Mouse (Mus musculus) liver, embryonic 11.5 days (tissue): ENCODE data around the gene Id1. TPM values are rescaled to one million over a fixed set of nuclear protein-coding genes. Genes with fewer than 3 reads are reported as not detected.

Experiments used
- ATAC-seq: fragments of 200-750 bp; cut with Nextera tagmentation; replicated peaks from 2 replicates; pipeline ENCODE4 v1.8.0; 2017; ENCODE audit warnings: moderate number of reproducible peaks, mild to moderate bottlenecking, moderate TSS enrichment, moderate library complexity; ENCODE audit not compliant: low FRiP score
- DNase-seq: peaks from one replicate; pipeline ENCODE4 v3.0.0-alpha.2; 2017; ENCODE audit warnings: low spot score
- H3K27ac ChIP-seq: fragments of 300-500 bp; sonication (generic); 2 replicates; pipeline ENCODE4 v1.5.1; 2014; ENCODE audit warnings: mild to moderate bottlenecking, low read depth, low read length, control low read depth
- H3K27me3 ChIP-seq: fragments of 300-500 bp; sonication (generic); replicated peaks from 2 replicates; pipeline ENCODE4 v1.6.1; 2014; ENCODE audit warnings: low read length, mixed read lengths; ENCODE audit not compliant: control insufficient read depth, insufficient read depth
- H3K36me3 ChIP-seq: fragments of 300-500 bp; sonication (generic); 2 replicates; pipeline ENCODE4 v1.6.1; 2014; ENCODE audit warnings: mild to moderate bottlenecking, low read length, moderate library complexity, mixed read lengths; ENCODE audit not compliant: control insufficient read depth, insufficient read depth
- H3K4me1 ChIP-seq: fragments of 300-500 bp; sonication (generic); replicated peaks from 2 replicates; pipeline ENCODE4 v1.6.1; 2014; ENCODE audit warnings: low read length, mixed read lengths; ENCODE audit not compliant: control insufficient read depth, insufficient read depth
- H3K4me2 ChIP-seq: fragments of 300-500 bp; sonication (generic); 2 replicates; pipeline ENCODE4 v1.6.1; 2014; ENCODE audit warnings: mild to moderate bottlenecking, control low read depth, moderate library complexity
- H3K4me3 ChIP-seq: fragments of 300-500 bp; sonication (generic); 2 replicates; pipeline ENCODE4 v1.5.1; 2014; ENCODE audit warnings: low read depth, low read length, control low read depth
- H3K9ac ChIP-seq: fragments of 300-500 bp; sonication (generic); 2 replicates; pipeline ENCODE4 v1.6.1; 2014; ENCODE audit warnings: low read depth, low read length, control low read depth
- H3K9me3 ChIP-seq: fragments of 300-500 bp; sonication (generic); 2 replicates; pipeline ENCODE4 v1.6.1; 2016; ENCODE audit warnings: low read length, inconsistent platforms, mixed read lengths; ENCODE audit not compliant: control insufficient read depth
- WGBS: fragments of 180-500 bp; shearing (Covaris S2); extraction: QIAGEN DNeasy Blood & Tissue Kit; methylation state at CpG from one replicate; pipeline ENCODE4 v1.1.7; 2014; 5-methylcytosine and 5-hydroxymethylcytosine counted together
- polyA plus RNA-seq: library from polyadenylated mRNA; unstranded; fragments of >200 nt; fragmentation: Nextera tagmentation; extraction: Ambion mirVana; gene quantifications from 2 replicates; pipeline ENCODE4 v1.2.1, GENCODE M21; 2014

Gene Id1
- polyA plus RNA-seq, 1 experiment from 2014 or later: 56.3 TPM

DNA sequence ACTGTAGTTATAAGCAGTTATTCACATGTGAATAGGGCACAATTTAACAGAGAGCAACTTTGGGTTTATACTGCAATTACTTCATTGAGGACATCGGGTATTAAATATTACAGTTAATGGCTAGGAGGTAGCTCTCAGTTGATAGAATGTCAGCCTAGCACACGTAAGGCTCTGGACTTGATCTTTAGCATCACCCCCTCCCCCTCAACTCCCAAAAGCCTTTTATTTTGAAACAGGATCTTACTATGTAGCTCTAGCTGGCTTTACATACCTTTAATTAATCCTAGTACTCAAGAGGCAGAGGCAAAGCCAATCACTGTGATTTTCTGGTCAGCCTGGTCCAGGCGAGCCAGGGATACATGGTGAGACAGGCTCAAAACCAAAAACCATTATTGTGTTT lies 41.0 kb downstream of the Id1 start:
- Histone ChIP-seq H3K4me2 (no peak overlapping the region), H3K9me3 (no peaks in the 10 kb centered on the region), H3K4me1 (0 out of 2 replicates have a peak, but pooled peaks cover 2% of the 10 kb centered on the region), H3K36me3 (no peaks in the 10 kb centered on the region; the same call in 1 of the 2 replicates), H3K4me3 (no peak overlapping the region), H3K9ac (no peak overlapping the region), H3K27me3 (no peaks in the 10 kb centered on the region), H3K27ac (no peak overlapping the region)
- DNase-seq: no peak
- WGBS: 90% methylated on average over 3 of the region's 3 CpGs
- no peak for ATAC-seq

- no peaks in the 10 kb centered on the region for H3K27me3 ChIP-seq
- H3K27ac ChIP-seq: no peak overlapping the region
- DNase-seq: no peak
- WGBS: 86% methylated on average over 2 of the region's 2 CpGs
- ATAC-seq: no peak
- H3K4me1 ChIP-seq: peaks cover 19% of the 10 kb centered on the region
- no peaks in the 10 kb centered on the region; the same call in 1 of the 2 replicates for H3K36me3 ChIP-seq
- no peak overlapping the region for H3K4me3 ChIP-seq
- no peak overlapping the region for H3K4me2 ChIP-seq
- no peak overlapping the region for H3K9ac ChIP-seq
- no peaks in the 10 kb centered on the region for H3K9me3 ChIP-seq
Observed at GRCm38 (mm10) chr2:152780466-152780865, 44.4 kb downstream of the Id1 start.

DNA sequence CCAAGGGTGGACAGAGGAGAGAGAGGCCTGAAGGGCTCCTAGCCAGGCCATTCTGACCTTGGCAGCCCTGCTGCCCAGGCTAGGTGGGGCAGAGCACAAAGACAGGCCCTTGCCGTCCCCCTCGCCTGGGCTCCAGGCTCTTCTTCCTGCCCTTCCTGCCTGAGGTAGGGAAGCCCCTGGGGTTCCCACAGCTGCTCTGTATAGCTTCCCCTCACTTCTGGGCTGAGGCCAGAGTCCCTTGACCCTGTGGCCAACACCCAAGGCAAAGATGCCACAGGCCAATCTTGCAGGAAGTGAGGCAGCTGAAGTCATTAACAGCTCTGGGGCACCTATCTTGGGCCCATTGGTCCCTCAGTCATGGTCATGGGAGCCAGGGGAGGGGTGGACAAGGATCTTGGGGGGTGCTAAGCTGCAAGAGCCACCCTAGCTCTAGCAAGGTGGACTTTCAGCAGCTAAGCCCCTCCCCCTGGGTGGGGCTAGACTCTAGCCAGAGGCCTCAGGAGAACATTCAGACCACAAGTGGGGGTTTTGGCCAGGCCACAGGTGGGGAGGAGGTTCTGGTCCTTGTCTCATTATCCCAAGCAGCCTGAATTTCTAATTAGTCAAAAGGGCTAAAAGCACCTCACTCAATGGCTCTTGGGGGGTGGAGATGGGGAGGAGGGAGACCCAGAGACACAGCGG lies 45.1 kb downstream of the Id1 start:
- WGBS: 78% methylated on average over 3 of the region's 3 CpGs
- Histone ChIP-seq H3K9me3 (no peaks in the 10 kb centered on the region), H3K4me1 (peaks cover 26% of the 10 kb centered on the region), H3K36me3 (no peaks in the 10 kb centered on the region; the same call in 1 of the 2 replicates), H3K9ac (no peak overlapping the region), H3K4me2 (no peak overlapping the region), H3K4me3 (no peak overlapping the region), H3K27me3 (no peaks in the 10 kb centered on the region), H3K27ac (no peak overlapping the region)
- DNase-seq (no peak), ATAC-seq (no peak)

DNA sequence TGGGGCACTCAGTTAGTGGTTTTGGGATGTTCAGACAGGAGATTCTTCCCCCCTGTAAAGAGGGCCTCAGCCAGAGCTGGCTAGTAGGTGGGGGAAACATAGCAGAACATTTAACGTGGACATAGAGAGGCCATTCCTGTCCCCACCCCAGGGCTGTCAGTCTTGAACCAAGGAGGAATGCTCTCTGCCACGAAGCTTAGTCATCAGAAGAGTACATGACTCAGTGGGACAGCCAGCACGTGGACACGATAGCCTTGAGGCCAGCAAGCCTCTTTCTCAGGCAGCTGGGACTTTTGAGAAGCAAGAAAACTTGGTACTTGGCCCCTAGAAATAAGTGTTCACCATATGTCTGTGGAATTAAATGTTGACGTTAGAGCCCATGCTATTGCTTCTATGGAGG lies 46.6 kb downstream of the Id1 start:
- WGBS: 55% methylated on average over 5 of the region's 5 CpGs
- H3K4me1 ChIP-seq: peaks cover 38% of the 10 kb centered on the region
- H3K4me3 ChIP-seq: no peak overlapping the region
- no peaks in the 10 kb centered on the region for H3K9me3 ChIP-seq
- H3K36me3 ChIP-seq: no peaks in the 10 kb centered on the region; the same call in 1 of the 2 replicates
- H3K27me3 ChIP-seq: no peaks in the 10 kb centered on the region
- H3K9ac ChIP-seq: no peak overlapping the region
- H3K27ac ChIP-seq: no peak overlapping the region
- H3K4me2 ChIP-seq: no peak overlapping the region
- ATAC-seq (no peak), DNase-seq (no peak)

DNA sequence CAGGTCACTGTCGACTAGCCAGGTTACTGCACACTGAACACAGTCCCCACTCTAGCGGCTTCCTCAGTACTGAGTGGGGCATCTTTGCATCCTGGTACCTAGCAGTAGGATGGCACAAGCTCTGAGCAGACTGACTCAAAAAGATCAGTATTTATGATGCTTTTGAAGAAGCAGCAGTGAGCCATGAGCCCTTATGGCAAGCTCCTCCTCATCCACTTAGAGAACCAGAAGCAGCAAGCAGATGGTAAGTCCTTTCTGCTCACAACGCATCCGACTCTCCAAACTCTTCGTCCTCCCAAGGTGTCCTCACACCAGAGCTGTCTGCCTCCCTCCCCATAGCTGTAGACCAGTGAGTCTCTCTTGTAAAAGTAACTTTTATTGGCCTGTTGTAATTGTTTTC lies 47.2 kb downstream of the Id1 start:
- Histone ChIP-seq H3K4me3 (no peak overlapping the region), H3K27me3 (no peaks in the 10 kb centered on the region), H3K4me1 (peaks cover 43% of the 10 kb centered on the region), H3K9ac (no peak overlapping the region), H3K27ac (no peak overlapping the region), H3K4me2 (no peak overlapping the region), H3K36me3 (no peaks in the 10 kb centered on the region; the same call in 1 of the 2 replicates), H3K9me3 (no peaks in the 10 kb centered on the region)
- ATAC-seq: no peak
- 79% methylated on average over 5 of the region's 5 CpGs for WGBS
- DNase-seq: no peak

DNA sequence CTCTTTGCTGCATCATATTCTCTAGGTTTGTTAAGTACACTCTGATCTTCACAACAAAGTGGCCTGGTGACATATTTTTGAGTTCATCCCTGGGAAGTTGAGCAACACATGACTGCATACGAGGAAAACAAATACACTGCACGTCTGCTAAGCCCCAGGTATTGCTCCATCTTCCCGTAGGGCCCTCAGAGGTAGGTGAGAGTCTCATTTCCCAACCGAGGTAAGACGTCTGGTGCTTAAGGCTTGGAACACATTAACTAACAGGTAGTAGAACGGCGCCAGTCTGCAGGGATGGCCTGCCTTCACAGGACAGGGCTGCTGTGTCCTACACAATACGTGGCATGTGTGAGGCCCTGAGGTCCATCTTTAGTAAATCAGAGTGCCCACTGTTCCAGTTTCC lies 48.6 kb downstream of the Id1 start:
- H3K4me1 ChIP-seq: peaks cover 55% of the 10 kb centered on the region
- H3K4me2 ChIP-seq: no peak overlapping the region
- H3K4me3 ChIP-seq: no peak overlapping the region
- DNase-seq (no peak), ATAC-seq (no peak)
- no peaks in the 10 kb centered on the region for H3K36me3 ChIP-seq
- no peak overlapping the region; the same call in 1 of the 2 replicates for H3K27ac ChIP-seq
- WGBS: 91% methylated on average over 8 of the region's 8 CpGs
- H3K27me3 ChIP-seq: no peaks in the 10 kb centered on the region
- H3K9me3 ChIP-seq: no peaks in the 10 kb centered on the region
- no peak overlapping the region for H3K9ac ChIP-seq

DNA sequence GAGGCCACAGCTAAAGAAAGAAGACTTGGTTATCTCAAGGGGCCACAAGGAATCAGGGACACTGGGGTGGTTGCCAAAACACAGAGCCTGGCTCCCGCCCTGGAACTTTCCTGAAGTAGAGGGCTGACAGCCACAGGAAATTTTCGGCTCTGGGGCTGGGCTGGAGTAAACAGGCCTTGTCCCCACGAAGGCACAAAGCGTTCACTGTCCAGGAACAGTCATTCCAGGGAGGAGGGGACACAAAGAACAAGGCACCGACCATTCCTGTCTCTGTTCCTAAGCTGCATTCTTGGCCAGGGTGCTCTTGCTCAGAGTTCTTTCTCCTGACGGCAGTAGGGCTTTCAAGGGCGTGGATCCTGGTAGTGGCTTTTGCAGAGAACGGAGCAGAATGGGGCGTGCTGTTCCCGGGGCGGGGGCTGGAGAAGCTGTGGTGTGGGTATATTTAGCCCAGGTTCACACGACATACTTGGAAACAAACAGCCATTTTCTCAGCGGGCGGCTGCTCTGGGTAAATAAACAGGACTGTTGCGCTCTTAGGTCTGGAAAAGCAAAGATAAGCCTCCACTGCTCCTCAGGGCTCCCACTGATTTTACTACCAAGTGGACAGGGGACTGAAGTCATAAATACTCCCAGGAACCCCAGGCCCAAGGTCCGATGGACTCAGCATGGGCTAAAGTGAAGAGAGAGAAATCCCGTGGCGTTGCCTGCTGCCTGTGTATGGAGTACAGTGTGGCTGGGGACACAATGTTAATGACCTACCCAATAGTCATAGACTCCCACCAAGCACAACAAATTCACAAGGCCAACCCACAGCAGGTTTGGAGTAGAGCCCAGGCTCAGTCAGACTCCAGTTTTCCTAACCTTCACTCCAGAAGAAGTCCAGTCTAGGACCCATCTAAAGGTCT lies 49.6 kb downstream of the Id1 start:
- 32% methylated on average over 18 of the region's 18 CpGs for WGBS
- no peaks in the 10 kb centered on the region for H3K27me3 ChIP-seq
- no peak for DNase-seq
- H3K36me3 ChIP-seq: 0 out of 2 replicates have a peak, but pooled peaks cover 3% of the 10 kb centered on the region
- H3K9me3 ChIP-seq: no peaks in the 10 kb centered on the region
- H3K4me1 ChIP-seq: peaks cover 65% of the 10 kb centered on the region
- peak overlapping the region; percentile 63 for H3K27ac ChIP-seq
- H3K4me2 ChIP-seq: peak overlapping the region; percentile 39
- H3K4me3 ChIP-seq: no peak overlapping the region
- ATAC-seq: no peak
- peak overlapping the region; percentile 39 for H3K9ac ChIP-seq
